Mouse (Mus musculus): ENCODE measurements at regions not wholly inside any gene's neighbourhood (a gene's known extent, or its start where the extent isn't known, plus 50 kb on each side); places are given as distances from the start of the nearest gene placed in this dataset.

- no peak for DNase-seq
- TF ChIP-seq CTCF (IDR thresholded peaks at IDR 0.05; ENCODE audit: insufficient read depth, low read length) (no peak), POLR2A (IDR thresholded peaks at IDR 0.05; ENCODE audit: borderline replicate concordance, extremely low read depth, low read depth, low read length) (no peak)
- 89% methylated on average over 15 of the region's 15 CpGs for WGBS
- Histone ChIP-seq H3K4me3 (replicated peaks; ENCODE audit: extremely low read depth, low read depth, low read length) (no peak overlapping the region), H3K4me1 (ENCODE audit: control insufficient read depth, insufficient read depth, low read length) (no peaks in the 10 kb centered on the region)
These were observed 88.6 kb downstream of the Inhba start for GRCm38 (mm10) chr13:16100253-16100652.

GRCm38 (mm10) chr13:16114837-16115236 lies 103.2 kb downstream of the Inhba start:
- no peak for DNase-seq
- H3K4me3 ChIP-seq (replicated peaks; ENCODE audit: extremely low read depth, low read depth, low read length), result no peak overlapping the region
- WGBS, result 38% methylated on average over 2 of the region's 2 CpGs
- TF ChIP-seq CTCF (IDR thresholded peaks at IDR 0.05; ENCODE audit: insufficient read depth, low read length) (no peak), POLR2A (IDR thresholded peaks at IDR 0.05; ENCODE audit: borderline replicate concordance, extremely low read depth, low read depth, low read length) (no peak)
- H3K4me1 ChIP-seq (ENCODE audit: control insufficient read depth, insufficient read depth, low read length), result no peaks in the 10 kb centered on the region

DNA sequence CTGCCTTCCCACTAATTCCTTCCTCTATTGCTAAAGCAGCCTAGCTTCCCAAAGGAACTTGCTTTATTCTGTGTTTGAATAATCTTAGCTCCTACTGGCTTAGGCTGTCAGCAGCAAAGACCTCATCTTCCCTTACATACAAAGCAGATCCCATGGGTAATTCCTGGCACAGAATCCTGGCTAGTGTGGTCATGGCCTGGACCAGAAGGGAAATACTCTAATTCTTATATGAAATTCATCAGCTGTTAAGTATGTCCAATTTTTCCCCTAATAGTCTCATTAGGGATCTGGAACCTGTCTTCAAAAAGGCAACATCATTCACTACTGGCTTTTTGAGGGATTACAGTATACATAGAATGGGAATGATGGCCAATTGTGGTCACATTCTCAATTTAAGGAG lies 135.0 kb downstream of the Inhba start:
- TF ChIP-seq CTCF (IDR thresholded peaks at IDR 0.05; ENCODE audit: insufficient read depth, low read length), result no peak
- TF ChIP-seq POLR2A (IDR thresholded peaks at IDR 0.05; ENCODE audit: borderline replicate concordance, extremely low read depth, low read depth, low read length), result no peak
- no peak for DNase-seq

GRCm38 (mm10) chr13:16154926-16155325 lies 143.3 kb downstream of the Inhba start:
- no peak for TF ChIP-seq CTCF (IDR thresholded peaks at IDR 0.05; ENCODE audit: insufficient read depth, low read length)
- no peak for TF ChIP-seq POLR2A (IDR thresholded peaks at IDR 0.05; ENCODE audit: borderline replicate concordance, extremely low read depth, low read depth, low read length)
- Histone ChIP-seq H3K4me3 (replicated peaks; ENCODE audit: extremely low read depth, low read depth, low read length) (no peak overlapping the region), H3K4me1 (ENCODE audit: control insufficient read depth, insufficient read depth, low read length) (no peaks in the 10 kb centered on the region)
- DNase-seq, result no peak
- 71% methylated on average over 1 of the region's 1 CpGs for WGBS

More for the DNA sequence above, 135.0 kb downstream of the Inhba start:
- no peaks in the 10 kb centered on the region for H3K4me1 ChIP-seq (ENCODE audit: control insufficient read depth, insufficient read depth, low read length)
- no peak overlapping the region for H3K4me3 ChIP-seq (replicated peaks; ENCODE audit: extremely low read depth, low read depth, low read length)

GRCm38 (mm10) chr13:16165204-16165894 lies 153.7 kb downstream of the Inhba start:
- no peak overlapping the region for H3K4me3 ChIP-seq (replicated peaks; ENCODE audit: extremely low read depth, low read depth, low read length)
- WGBS, result 62% methylated on average over 5 of the region's 5 CpGs

GRCm38 (mm10) chr13:16196692-16197091 lies 185.0 kb downstream of the Inhba start:
- TF ChIP-seq POLR2A (IDR thresholded peaks at IDR 0.05; ENCODE audit: borderline replicate concordance, extremely low read depth, low read depth, low read length) (no peak), CTCF (IDR thresholded peaks at IDR 0.05; ENCODE audit: insufficient read depth, low read length) (no peak)
- DNase-seq, result no peak
- no peak overlapping the region for H3K4me3 ChIP-seq (replicated peaks; ENCODE audit: extremely low read depth, low read depth, low read length)
- 80% methylated on average over 1 of the region's 1 CpGs for WGBS
- H3K4me1 ChIP-seq (ENCODE audit: control insufficient read depth, insufficient read depth, low read length), result no peaks in the 10 kb centered on the region

More at GRCm38 (mm10) chr13:16165204-16165894, 153.7 kb downstream of the Inhba start:
- no peak for TF ChIP-seq CTCF (IDR thresholded peaks at IDR 0.05; ENCODE audit: insufficient read depth, low read length)
- TF ChIP-seq POLR2A (IDR thresholded peaks at IDR 0.05; ENCODE audit: borderline replicate concordance, extremely low read depth, low read depth, low read length), result no peak
- no peak for DNase-seq
- H3K4me1 ChIP-seq (ENCODE audit: control insufficient read depth, insufficient read depth, low read length), result no peaks in the 10 kb centered on the region

DNA sequence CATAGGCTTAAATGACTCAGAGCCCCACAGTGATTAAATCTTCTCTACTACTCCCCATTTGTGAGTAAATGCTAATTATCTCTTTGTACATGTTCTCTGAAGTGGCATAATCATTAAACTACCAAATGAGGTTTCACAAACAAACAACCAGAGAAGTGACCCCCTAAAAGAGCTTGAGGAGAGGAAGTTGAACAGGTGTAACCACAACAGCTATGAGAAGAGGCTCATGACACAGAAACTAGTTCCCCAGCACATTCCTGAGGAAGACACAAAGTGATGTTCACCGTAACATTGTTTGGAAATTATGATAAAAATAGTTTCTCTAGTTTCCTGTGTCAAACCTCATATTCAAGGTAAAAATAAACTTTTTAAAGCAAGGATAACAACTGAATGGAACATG lies 188.4 kb downstream of the Inhba start:
- Histone ChIP-seq H3K4me3 (replicated peaks; ENCODE audit: extremely low read depth, low read depth, low read length) (no peak overlapping the region), H3K4me1 (ENCODE audit: control insufficient read depth, insufficient read depth, low read length) (no peaks in the 10 kb centered on the region)
- 51% methylated on average over 1 of the region's 1 CpGs for WGBS
- no peak for DNase-seq
- no peak for TF ChIP-seq POLR2A (IDR thresholded peaks at IDR 0.05; ENCODE audit: borderline replicate concordance, extremely low read depth, low read depth, low read length)
- TF ChIP-seq CTCF (IDR thresholded peaks at IDR 0.05; ENCODE audit: insufficient read depth, low read length), result no peak

GRCm38 (mm10) chr13:16203147-16203546 lies 191.5 kb downstream of the Inhba start:
- no peak for TF ChIP-seq CTCF (IDR thresholded peaks at IDR 0.05; ENCODE audit: insufficient read depth, low read length)
- no peak for TF ChIP-seq POLR2A (IDR thresholded peaks at IDR 0.05; ENCODE audit: borderline replicate concordance, extremely low read depth, low read depth, low read length)
- Histone ChIP-seq H3K4me1 (ENCODE audit: control insufficient read depth, insufficient read depth, low read length) (no peaks in the 10 kb centered on the region), H3K4me3 (replicated peaks; ENCODE audit: extremely low read depth, low read depth, low read length) (no peak overlapping the region)
- DNase-seq, result no peak
- 80% methylated on average over 3 of the region's 3 CpGs for WGBS

DNA sequence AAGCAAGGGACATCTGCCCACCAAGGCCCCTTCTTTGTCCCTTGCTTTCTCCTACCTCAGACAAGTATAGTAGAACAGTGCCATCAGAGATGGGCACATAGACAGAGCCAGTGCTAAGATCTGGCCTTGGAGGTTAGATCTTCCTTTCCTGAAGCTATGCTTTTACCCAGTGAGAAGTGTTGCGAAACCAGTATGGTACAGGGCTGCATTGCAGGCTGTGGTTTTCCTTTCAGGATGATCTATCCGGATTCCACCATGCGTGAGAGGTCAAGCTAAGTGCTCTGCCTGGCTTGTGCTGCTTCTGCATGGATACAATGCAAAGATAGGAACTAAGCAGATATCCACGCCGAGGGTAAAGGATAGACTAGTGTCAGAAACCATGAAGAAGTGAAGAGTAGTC lies 192.4 kb downstream of the Inhba start:
- no peaks in the 10 kb centered on the region for H3K4me1 ChIP-seq (ENCODE audit: control insufficient read depth, insufficient read depth, low read length)
- TF ChIP-seq CTCF (IDR thresholded peaks at IDR 0.05; ENCODE audit: insufficient read depth, low read length) (no peak), POLR2A (IDR thresholded peaks at IDR 0.05; ENCODE audit: borderline replicate concordance, extremely low read depth, low read depth, low read length) (no peak)
- 84% methylated on average over 5 of the region's 5 CpGs for WGBS
- no peak overlapping the region for H3K4me3 ChIP-seq (replicated peaks; ENCODE audit: extremely low read depth, low read depth, low read length)
- DNase-seq, result no peak

GRCm38 (mm10) chr13:16211482-16211881 lies 199.8 kb downstream of the Inhba start:
- Histone ChIP-seq H3K4me1 (ENCODE audit: control insufficient read depth, insufficient read depth, low read length) (no peaks in the 10 kb centered on the region), H3K4me3 (replicated peaks; ENCODE audit: extremely low read depth, low read depth, low read length) (no peak overlapping the region)
- 70% methylated on average over 2 of the region's 2 CpGs for WGBS
- no peak for DNase-seq
- TF ChIP-seq CTCF (IDR thresholded peaks at IDR 0.05; ENCODE audit: insufficient read depth, low read length), result no peak

Data from lung, adult 2 months (tissue).